Mouse (Mus musculus) layer of hippocampus, postnatal 25 days (tissue): ENCODE results near the gene Rnd3. TPM values are rescaled to one million over a fixed set of nuclear protein-coding genes. Genes with fewer than 3 reads are reported as not detected.

ENCODE experiments used
- DNase-seq, 2 experiments: peaks; one replicate each; pipeline ENCODE4 v3.0.0; 2022; ENCODE audit warnings: mixed read lengths in 2 of 2, low spot score in 1 of 2; ENCODE audit errors: extremely low spot score in 1 of 2
- total RNA-seq, 2 experiments: library from RNA; stranded (reverse); gene quantifications; 2 replicates each; pipeline ENCODE4 v1.2.3; 2021

Rnd3 gene
- total RNA-seq, 2 experiments from 2014 or later, result 13.0 to 14.9 TPM

- DNase-seq, result no peak
Observed at GRCm38 (mm10) chr2:51132181-51132580, 16.7 kb downstream of the Rnd3 start.

- DNase-seq, result no peak
Observed at GRCm38 (mm10) chr2:51128090-51128489, 20.8 kb downstream of the Rnd3 start.

- DNase-seq, result no peak
Observed at GRCm38 (mm10) chr2:51110271-51110670, 38.6 kb downstream of the Rnd3 start.

- DNase-seq, result no peak
Observed at GRCm38 (mm10) chr2:51108631-51109030, 40.3 kb downstream of the Rnd3 start.

GRCm38 (mm10) chr2:51101187-51101586 lies 47.7 kb downstream of the Rnd3 start:
- no peak for DNase-seq

- DNase-seq, result no peak
Observed at GRCm38 (mm10) chr2:51099987-51100386, 48.9 kb downstream of the Rnd3 start.

- DNase-seq, result no peak
Observed at GRCm38 (mm10) chr2:51099240-51099639, 49.7 kb downstream of the Rnd3 start.

- DNase-seq, result no peak
Observed at GRCm38 (mm10) chr2:51090688-51091087, 58.2 kb downstream of the Rnd3 start.

- DNase-seq, result no peak
Observed at GRCm38 (mm10) chr2:51090049-51090448, 58.9 kb downstream of the Rnd3 start.

- no peak for DNase-seq
Observed at GRCm38 (mm10) chr2:51088843-51089573, 59.9 kb downstream of the Rnd3 start.

- DNase-seq, result no peak
Observed at GRCm38 (mm10) chr2:51088123-51088453, 60.8 kb downstream of the Rnd3 start.

- DNase-seq, result no peak
Observed at GRCm38 (mm10) chr2:51087307-51088122, 61.4 kb downstream of the Rnd3 start.

GRCm38 (mm10) chr2:51085155-51085554 lies 63.8 kb downstream of the Rnd3 start:
- no peak for DNase-seq

- DNase-seq, result peak in 1 of 2 experiments; percentile 8
Observed at GRCm38 (mm10) chr2:51082714-51083351, 66.1 kb downstream of the Rnd3 start.
